Mouse (Mus musculus): ENCODE results near the gene Cd3eap.

The Cd3eap gene

DNA sequence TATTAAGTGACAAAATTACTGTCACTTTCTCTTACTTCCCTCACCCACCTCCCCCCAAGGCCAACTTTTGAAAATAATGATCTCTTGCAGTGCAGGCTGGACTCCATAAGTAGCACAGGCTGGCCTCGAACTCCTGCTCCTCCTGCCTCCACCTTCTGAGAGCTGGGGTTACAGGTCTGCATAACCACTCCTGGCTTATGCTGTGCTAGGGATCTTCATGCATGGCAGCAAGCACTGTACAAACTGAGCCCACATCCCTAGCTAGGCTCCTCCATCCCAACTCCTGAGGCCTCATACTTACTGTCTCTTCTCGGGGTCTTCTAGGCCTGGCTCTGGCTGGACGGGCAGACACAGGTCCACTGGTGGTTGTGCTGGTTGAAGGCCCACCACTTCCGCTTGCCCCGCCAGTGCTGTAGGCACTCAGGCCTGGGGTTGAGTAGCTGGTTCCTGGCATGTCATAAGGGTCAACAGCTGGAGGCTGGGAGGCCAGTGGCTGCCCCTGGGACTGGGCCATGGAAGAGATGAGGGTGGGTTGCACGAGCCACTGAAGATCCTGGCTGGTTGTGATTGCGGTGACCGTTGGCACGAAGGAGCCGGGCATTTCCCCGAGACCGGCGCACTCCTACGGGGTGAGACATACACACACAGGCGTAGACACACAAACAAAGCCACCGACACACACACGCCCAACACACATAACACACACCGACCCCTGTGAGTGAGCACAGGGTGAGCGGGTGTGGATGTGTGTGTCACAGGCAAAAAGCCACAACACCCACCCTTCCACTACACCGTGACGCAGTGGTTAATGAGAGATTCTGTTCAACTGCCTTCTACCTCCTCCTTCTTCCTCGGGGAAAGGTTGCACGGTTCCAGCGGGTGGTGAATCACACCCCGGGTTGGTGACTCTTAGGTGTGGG lies 52.2 kb downstream of the Cd3eap start:
- DNase-seq = no peak
